7 mouse cellular contexts compared by ENCODE assay signal in genomic region chr14:25567245-25567644, GRCm38 (mm10).
DNase-seq lines count a peak whose midpoint lies in the region; ATAC-seq and TF ChIP-seq lines count a peak whose summit lies in the region.

No protein-coding gene starts in this region.

- ATAC-seq in activated CD4-positive, CD25-positive, alpha-beta regulatory T cell, adult 4 months, result peak; percentile 30
- ATAC-seq in liver, embryonic 15.5 days (ENCODE audit: insufficient read depth), result peak; percentile 43

- no peak for TF ChIP-seq POLR2A in small intestine, adult 2 months (IDR thresholded peaks at IDR 0.05; ENCODE audit: low read depth, low read length)

- peak; percentile 57 for DNase-seq in ovary, postnatal 14 days (ENCODE audit: low spot score)
- no peak for DNase-seq in ovary, adult 18-20 months (ENCODE audit: low spot score)
- DNase-seq in cerebellum, postnatal 25 days, result peak; percentile 71 to 80
- DNase-seq in heart, postnatal 4 days, result peak; percentile 84

- H3K4me3 ChIP-seq in liver, embryonic 15.5 days (replicated peaks), result no peak overlapping the region
- H3K4me3 ChIP-seq in small intestine, adult 2 months (ENCODE audit: low read depth, low read length), result no peak overlapping the region

- no peak overlapping the region; the same call in 1 of the 2 replicates for H3K27ac ChIP-seq in liver, embryonic 15.5 days (replicated peaks)
- H3K27ac ChIP-seq in small intestine, adult 2 months (ENCODE audit: insufficient read depth, low read depth, low read length), result no peak overlapping the region

- no peak overlapping the region for H3K4me2 ChIP-seq in liver, embryonic 15.5 days

- WGBS in liver, embryonic 15.5 days (ENCODE audit: insufficient replicate concordance), result 25% methylated on average over 3 of the region's 3 CpGs
- 59% methylated on average over 3 of the region's 3 CpGs for WGBS in small intestine, adult 2 months

- peaks cover 27% of the 10 kb centered on the region for H3K4me1 ChIP-seq in liver, embryonic 15.5 days (replicated peaks)
- peaks cover 5% of the 10 kb centered on the region for H3K4me1 ChIP-seq in small intestine, adult 2 months (ENCODE audit: control insufficient read depth, insufficient read depth, insufficient read length, low read length)

- no peaks in the 10 kb centered on the region for H3K27me3 ChIP-seq in liver, embryonic 15.5 days
- H3K27me3 ChIP-seq in small intestine, adult 2 months (ENCODE audit: control insufficient read depth, insufficient read depth, low read length), result no peaks in the 10 kb centered on the region

- peaks cover 12% of the 10 kb centered on the region for H3K36me3 ChIP-seq in liver, embryonic 15.5 days (replicated peaks)
- peaks cover 8% of the 10 kb centered on the region for H3K36me3 ChIP-seq in small intestine, adult 2 months (ENCODE audit: control insufficient read depth, insufficient read depth, low read length)

- no peak overlapping the region for H3K9ac ChIP-seq in liver, embryonic 15.5 days

- H3K9me3 ChIP-seq in liver, embryonic 15.5 days (replicated peaks), result no peaks in the 10 kb centered on the region

- TF ChIP-seq CTCF in small intestine, adult 2 months (IDR thresholded peaks at IDR 0.05; ENCODE audit: extremely low read depth, insufficient read length, insufficient replicate concordance, low read depth, low read length), result peak; percentile 75; the same call in 1 of the 2 replicates
